Mouse (Mus musculus): Measurements from ENCODE around the gene Lnx1. TPM values are rescaled to one million over a fixed set of nuclear protein-coding genes. Genes with fewer than 3 reads are reported as not detected.

Lnx1 gene
- total RNA-seq, 1 experiment from 2014 or later = 0.81 TPM

GRCm38 (mm10) chr5:74703741-74704459, 1.2 kb upstream of the Lnx1 start:
- no peak for ATAC-seq (ENCODE audit: extremely low read depth, insufficient number of reproducible peaks, low FRiP score, poor library complexity, severe bottlenecking)

- ATAC-seq (ENCODE audit: extremely low read depth, insufficient number of reproducible peaks, low FRiP score, poor library complexity, severe bottlenecking) = no peak
These were observed 1.8 kb downstream of the Lnx1 start for GRCm38 (mm10) chr5:74700918-74701317.

- no peak for ATAC-seq (ENCODE audit: extremely low read depth, insufficient number of reproducible peaks, low FRiP score, poor library complexity, severe bottlenecking)
These were observed 3.0 kb downstream of the Lnx1 start for GRCm38 (mm10) chr5:74699673-74700072.

- no peak for ATAC-seq (ENCODE audit: extremely low read depth, insufficient number of reproducible peaks, low FRiP score, poor library complexity, severe bottlenecking)
These were observed 5.2 kb downstream of the Lnx1 start for GRCm38 (mm10) chr5:74697534-74697933.

GRCm38 (mm10) chr5:74694390-74694801, 8.3 kb downstream of the Lnx1 start:
- no peak for ATAC-seq (ENCODE audit: extremely low read depth, insufficient number of reproducible peaks, low FRiP score, poor library complexity, severe bottlenecking)

GRCm38 (mm10) chr5:74693836-74694235, 8.9 kb downstream of the Lnx1 start:
- no peak for ATAC-seq (ENCODE audit: extremely low read depth, insufficient number of reproducible peaks, low FRiP score, poor library complexity, severe bottlenecking)

- ATAC-seq (ENCODE audit: extremely low read depth, insufficient number of reproducible peaks, low FRiP score, poor library complexity, severe bottlenecking) = no peak
These were observed 10.2 kb downstream of the Lnx1 start for GRCm38 (mm10) chr5:74692411-74693090.

GRCm38 (mm10) chr5:74688822-74689221, 13.9 kb downstream of the Lnx1 start:
- ATAC-seq (ENCODE audit: extremely low read depth, insufficient number of reproducible peaks, low FRiP score, poor library complexity, severe bottlenecking) = no peak

- no peak for ATAC-seq (ENCODE audit: extremely low read depth, insufficient number of reproducible peaks, low FRiP score, poor library complexity, severe bottlenecking)
These were observed 17.8 kb downstream of the Lnx1 start for GRCm38 (mm10) chr5:74684944-74685343.

- no peak for ATAC-seq (ENCODE audit: extremely low read depth, insufficient number of reproducible peaks, low FRiP score, poor library complexity, severe bottlenecking)
These were observed 18.9 kb downstream of the Lnx1 start for GRCm38 (mm10) chr5:74683832-74684231.

GRCm38 (mm10) chr5:74682735-74683134, 20.0 kb downstream of the Lnx1 start:
- ATAC-seq (ENCODE audit: extremely low read depth, insufficient number of reproducible peaks, low FRiP score, poor library complexity, severe bottlenecking) = no peak

GRCm38 (mm10) chr5:74679631-74680030, 23.1 kb downstream of the Lnx1 start:
- ATAC-seq (ENCODE audit: extremely low read depth, insufficient number of reproducible peaks, low FRiP score, poor library complexity, severe bottlenecking) = no peak

- ATAC-seq (ENCODE audit: extremely low read depth, insufficient number of reproducible peaks, low FRiP score, poor library complexity, severe bottlenecking) = no peak
These were observed 24.0 kb downstream of the Lnx1 start for GRCm38 (mm10) chr5:74678693-74679092.

GRCm38 (mm10) chr5:74677399-74678338, 25.0 kb downstream of the Lnx1 start:
- no peak for ATAC-seq (ENCODE audit: extremely low read depth, insufficient number of reproducible peaks, low FRiP score, poor library complexity, severe bottlenecking)

- no peak for ATAC-seq (ENCODE audit: extremely low read depth, insufficient number of reproducible peaks, low FRiP score, poor library complexity, severe bottlenecking)
These were observed 30.2 kb downstream of the Lnx1 start for GRCm38 (mm10) chr5:74672556-74672955.

GRCm38 (mm10) chr5:74670877-74671276, 31.8 kb downstream of the Lnx1 start:
- ATAC-seq (ENCODE audit: extremely low read depth, insufficient number of reproducible peaks, low FRiP score, poor library complexity, severe bottlenecking) = no peak

- no peak for ATAC-seq (ENCODE audit: extremely low read depth, insufficient number of reproducible peaks, low FRiP score, poor library complexity, severe bottlenecking)
These were observed 32.8 kb downstream of the Lnx1 start for GRCm38 (mm10) chr5:74669925-74670324.

GRCm38 (mm10) chr5:74668956-74669355, 33.8 kb downstream of the Lnx1 start:
- no peak for ATAC-seq (ENCODE audit: extremely low read depth, insufficient number of reproducible peaks, low FRiP score, poor library complexity, severe bottlenecking)

GRCm38 (mm10) chr5:74662618-74663017, 40.1 kb downstream of the Lnx1 start:
- ATAC-seq (ENCODE audit: extremely low read depth, insufficient number of reproducible peaks, low FRiP score, poor library complexity, severe bottlenecking) = no peak

Measured in neutrophil, adult 5-6 weeks (primary cell).